Mouse (Mus musculus): ENCODE data around the gene Fam180a.

GRCm38 (mm10) chr6:35319850-35320249 lies 6.1 kb downstream of the Fam180a start:
- no peak for TF ChIP-seq TAL1 (IDR thresholded peaks at IDR 0.05; ENCODE audit: low read length)
- TF ChIP-seq GATA1 (IDR thresholded peaks at IDR 0.05; ENCODE audit: low read length), result no peak
